Mouse (Mus musculus) heart, adult 9 months (tissue): ENCODE measurements at regions not wholly inside any gene's neighbourhood (a gene's known extent, or its start where the extent isn't known, plus 50 kb on each side); places are given as distances from the start of the nearest gene placed in this dataset.
A peak's percentile ranks its signal among the peaks of the same experiment; 100 is the strongest.

Experiments used
- DNase-seq, 2 experiments: peaks; one replicate each; pipeline ENCODE4 v3.0.0; 2022; ENCODE audit warnings: low spot score in 2 of 2

DNA sequence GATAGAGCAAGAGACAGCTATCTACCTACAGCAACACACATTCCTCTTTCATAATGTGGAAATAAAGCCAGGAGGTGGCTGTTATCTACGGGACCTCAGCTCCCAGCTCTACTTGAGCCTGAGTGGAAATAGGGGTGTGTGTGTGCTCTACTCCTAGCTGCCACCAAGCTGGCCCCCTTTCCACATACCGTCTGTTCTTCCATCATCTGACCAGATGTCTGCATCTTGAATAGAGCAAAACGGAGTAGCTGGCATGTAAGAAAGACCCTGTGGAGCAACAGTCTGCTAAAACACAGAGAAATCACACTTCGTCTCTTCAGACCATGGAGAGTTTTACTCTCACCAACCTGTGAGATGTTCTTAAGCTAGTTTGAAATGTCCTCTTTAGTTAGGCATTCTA is 454.9 kb downstream of the 1700129C05Rik start:
- no peak for DNase-seq

DNA sequence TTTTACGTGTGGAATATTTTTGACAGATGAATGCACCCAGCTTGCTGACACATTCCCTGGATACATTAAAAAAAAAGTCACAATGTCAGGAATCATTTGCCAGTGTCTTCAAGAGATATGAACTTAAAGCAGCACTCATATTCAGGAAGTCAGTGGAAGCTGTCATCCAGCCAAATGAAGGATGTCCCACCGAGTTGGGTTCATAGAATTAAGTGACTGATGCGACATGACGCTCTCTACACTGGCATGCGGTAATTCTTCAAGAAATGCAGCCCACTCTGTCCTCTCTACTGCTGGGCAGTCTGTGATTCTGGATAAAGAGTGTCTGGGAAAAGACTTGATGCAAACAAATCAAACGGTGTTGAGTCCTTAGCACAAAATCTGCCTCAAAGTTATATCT is 463.9 kb downstream of the 1700129C05Rik start:
- DNase-seq: no peak

GRCm38 (mm10) chr14:58678126-58678656 is 464.5 kb downstream of the 1700129C05Rik start:
- no peak for DNase-seq

GRCm38 (mm10) chr14:58675146-58675545 is 467.5 kb downstream of the 1700129C05Rik start:
- DNase-seq: no peak

DNA sequence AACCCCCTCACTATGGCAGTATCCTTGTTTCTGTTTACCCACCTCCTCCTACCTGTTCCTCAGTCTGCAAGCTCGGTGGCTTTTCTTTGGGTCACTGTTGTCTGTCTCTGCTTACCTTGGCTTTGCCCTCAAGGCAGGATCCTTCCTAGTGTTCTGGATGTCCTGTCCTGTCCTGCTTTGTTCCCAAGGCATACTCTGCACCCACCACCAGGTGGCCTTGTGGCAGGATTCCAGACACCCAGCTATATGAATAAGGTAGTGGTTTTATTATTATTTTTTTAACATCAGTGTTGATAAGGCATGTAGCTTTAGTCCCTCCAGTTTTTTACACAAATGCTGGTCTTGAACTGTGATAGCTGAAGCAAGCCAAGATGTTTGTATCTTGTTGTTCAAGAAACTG is 478.7 kb downstream of the 1700129C05Rik start:
- DNase-seq: no peak

GRCm38 (mm10) chr14:58662601-58663000 is 480.1 kb downstream of the 1700129C05Rik start:
- DNase-seq: no peak

DNA sequence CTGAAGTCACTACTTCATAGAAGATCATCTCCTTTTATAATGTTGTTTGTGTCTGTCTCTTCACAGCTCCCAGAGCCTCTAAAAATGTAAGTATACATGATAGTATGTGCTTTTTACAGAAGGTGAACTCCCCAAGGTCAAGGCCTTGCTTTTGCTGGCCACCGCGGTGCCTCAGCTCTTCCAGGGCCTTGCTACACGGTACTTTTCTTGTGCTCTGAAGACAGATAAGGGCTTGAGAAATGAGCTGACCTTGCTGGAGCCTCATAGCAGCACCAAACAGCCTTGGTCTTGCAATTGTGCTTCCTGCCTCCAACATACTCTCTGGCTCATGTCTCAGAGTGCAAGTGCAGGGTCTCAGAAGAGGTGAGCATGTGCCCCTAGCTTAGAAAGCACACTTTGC is 481.3 kb downstream of the 1700129C05Rik start:
- no peak for DNase-seq

- no peak for DNase-seq
Observed at GRCm38 (mm10) chr14:58657263-58657662, 485.4 kb downstream of the 1700129C05Rik start.

- DNase-seq: no peak
Observed at GRCm38 (mm10) chr14:58656935-58657238, 485.8 kb downstream of the 1700129C05Rik start.

DNA sequence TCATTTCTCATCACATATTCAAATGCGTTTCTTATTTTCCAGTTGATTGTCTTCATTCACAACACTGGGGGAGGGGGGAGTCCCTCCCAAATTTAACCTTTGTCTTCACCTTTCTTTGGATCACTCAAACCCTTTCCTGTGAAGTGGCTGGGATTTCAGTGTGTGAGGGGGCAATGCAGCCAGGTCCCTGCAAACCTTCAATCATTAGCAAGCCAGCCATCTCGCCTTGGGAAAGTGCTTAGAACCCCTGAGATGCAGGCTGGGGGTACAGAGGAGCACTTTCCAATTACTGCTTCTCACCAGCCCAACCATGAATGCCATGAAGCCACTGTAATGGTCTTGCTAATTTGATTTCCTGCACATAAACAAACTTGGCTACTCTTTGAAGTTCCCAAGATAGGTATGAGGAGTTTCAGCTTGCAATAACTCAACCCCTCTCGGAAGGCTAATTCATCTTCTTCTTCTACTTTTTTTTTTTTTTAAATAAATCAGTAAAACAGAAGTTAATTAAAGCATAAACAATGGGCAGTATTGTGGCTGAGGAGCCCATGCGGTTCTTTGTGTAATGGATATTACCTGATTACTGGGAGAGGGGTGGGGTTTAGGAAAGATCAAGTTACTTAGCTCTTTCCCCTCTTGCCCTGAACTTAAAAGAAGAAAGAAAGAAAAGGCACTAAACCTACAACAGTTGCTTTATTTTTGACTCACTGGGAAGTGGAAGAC is 486.3 kb downstream of the 1700129C05Rik start:
- no peak for DNase-seq

GRCm38 (mm10) chr14:58653026-58653425 is 489.7 kb downstream of the 1700129C05Rik start:
- DNase-seq: no peak

GRCm38 (mm10) chr14:58652004-58652403 is 490.7 kb downstream of the 1700129C05Rik start:
- DNase-seq: no peak

- DNase-seq: no peak
Observed at GRCm38 (mm10) chr14:58651210-58651609, 491.5 kb downstream of the 1700129C05Rik start.

DNA sequence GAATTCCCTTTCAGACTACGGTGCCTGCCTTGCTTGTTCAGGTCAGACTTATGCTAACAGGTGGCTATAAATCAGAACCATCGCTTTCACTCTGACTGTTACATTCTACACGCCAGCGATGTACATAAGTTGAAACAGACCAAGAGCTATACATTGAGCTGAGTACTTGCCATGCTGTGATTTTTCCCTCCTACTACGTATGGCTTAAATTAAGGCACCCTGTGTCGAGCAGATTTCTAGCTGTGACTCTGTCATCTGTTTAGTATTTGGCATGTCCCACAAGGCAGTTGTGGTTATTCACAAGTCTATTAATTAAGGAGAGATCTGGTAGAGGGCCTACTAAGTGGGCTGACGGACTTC is 504.4 kb downstream of the 1700129C05Rik start:
- no peak for DNase-seq

DNA sequence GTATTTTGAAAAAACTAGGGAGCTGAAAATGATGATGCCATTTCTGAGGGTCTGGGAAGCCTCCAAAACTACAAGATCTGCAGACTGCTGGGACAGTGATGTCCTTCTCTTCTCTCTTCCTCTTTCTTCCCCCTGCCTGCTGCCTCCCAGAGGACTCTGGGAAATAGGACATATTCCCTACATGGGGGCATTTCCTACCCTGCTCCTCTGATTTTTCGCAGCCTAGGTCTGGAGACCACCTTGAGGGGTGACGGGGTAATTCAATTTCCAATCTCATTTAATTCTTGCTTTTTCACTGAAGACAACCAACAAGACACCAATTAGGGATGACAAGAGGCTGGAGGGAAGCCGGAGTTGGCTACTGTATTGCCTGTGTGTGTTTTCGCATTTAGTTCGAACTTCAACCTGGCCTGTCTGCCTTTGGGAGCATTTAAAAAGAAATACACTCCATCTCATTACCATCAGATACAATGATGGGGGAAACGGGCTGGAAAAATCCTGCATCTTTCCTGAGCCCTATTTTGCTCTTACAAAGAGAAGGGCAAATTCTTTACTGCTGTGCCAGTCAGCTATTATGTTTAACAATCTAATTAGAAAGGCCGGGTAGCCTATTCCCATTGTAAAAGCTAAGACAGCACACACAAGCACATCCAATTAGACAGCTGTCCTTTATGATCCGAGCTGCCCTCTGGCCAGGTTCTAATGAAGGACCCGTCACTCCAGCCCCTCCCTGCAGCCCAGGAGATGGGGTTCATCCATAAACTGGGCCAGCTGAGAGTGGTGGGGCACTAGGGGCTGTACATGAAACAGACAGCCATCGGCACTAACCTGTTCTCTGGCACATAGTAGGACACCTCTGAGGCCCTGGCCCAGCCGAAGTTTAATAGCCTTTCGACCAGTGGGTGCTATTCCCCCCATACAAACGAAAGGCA is 505.0 kb downstream of the 1700129C05Rik start:
- no peak for DNase-seq

DNA sequence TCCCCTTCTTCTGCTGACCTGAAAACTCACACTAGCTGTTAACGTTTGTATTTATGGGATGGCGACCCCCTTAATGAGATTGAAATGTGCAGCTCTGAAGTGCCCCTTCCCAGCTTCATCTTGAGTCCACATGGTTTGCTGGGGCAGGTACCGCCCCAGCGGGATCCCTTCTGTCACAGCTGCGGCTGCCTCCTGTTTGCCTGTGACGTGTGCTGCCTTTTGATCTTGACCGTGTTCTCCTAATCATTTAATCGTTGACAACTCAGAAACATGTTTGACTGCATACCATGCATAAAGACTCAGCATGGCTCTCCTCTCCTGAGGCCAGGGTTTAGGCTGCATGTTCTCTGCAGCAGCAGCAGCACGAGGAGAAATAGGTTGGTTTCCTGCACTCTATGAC is 511.5 kb downstream of the 1700129C05Rik start:
- DNase-seq: no peak

DNA sequence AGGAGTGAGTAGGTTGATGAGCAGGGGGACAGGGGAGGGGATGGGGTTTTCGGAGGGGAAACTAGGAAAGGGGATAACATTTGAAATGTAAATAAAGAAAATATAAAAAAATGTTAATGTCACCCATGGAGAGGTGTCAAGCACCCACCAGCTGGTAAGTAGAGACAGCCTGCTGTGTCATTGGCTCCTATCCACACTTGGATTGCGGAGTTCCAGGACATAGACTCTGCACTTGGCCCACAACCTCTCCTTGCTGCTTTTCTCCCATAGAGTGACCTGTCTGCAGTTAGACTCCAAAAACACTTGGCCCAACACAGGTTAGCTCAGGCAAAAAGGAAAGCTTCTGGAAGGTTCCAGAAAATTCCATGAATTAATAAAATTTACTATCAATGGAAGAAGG is 514.4 kb downstream of the 1700129C05Rik start:
- no peak for DNase-seq

DNA sequence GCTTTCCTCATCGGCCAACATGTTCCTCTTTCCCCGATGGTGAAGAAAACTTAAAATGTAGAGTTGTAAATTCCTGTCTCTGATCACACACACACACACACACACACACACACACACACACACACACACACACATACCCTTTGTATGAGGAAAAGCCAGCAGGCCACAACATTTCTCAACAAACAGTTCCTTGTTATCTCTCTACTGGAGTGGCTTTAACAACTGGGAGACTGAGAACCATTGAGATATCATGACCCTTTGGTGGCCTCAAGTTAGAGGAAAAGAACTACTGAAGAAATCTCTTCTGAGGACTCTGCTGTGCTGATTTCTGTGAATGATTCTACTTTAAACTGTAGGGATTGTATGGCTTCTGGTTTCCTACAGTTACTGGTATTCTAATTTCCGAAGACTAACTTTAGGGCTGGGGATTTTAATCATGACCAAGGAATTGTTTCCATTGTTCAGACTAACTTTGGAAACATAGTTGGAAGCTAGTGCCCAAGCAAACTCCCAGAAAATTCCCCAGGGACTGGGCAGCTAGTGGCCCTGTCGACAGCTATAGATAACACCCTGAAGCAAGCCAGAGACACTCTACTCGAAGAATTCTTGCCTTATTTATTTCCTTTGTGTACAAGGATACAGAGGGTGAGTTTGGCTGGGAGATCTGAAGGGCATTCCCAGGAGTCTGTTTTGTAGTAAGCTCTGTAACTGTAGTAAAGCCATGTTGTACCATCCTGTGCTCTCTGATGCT is 516.0 kb downstream of the 1700129C05Rik start:
- peak; percentile 42 to 49 for DNase-seq

DNA sequence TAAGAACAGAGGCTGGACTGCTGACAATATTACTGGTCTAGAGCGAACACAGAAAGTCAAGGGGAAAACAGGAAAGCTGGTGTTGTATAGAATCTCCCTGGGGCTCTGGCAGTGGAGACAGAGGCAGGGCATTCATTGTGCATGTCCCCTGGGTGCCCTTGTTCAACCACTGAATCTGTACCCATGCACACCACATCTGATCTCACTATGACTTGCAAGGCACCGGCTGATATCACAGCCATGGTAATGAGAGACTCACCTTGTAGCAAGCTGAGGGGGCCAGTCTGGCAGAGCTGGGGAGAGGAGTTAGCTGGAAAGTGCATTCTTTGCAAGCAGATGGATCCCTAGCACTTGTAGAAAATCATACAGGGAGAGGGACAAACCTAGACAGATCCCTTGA is 522.5 kb downstream of the 1700129C05Rik start:
- DNase-seq: no peak

GRCm38 (mm10) chr14:58617656-58618055 is 525.0 kb downstream of the 1700129C05Rik start:
- DNase-seq: no peak

DNA sequence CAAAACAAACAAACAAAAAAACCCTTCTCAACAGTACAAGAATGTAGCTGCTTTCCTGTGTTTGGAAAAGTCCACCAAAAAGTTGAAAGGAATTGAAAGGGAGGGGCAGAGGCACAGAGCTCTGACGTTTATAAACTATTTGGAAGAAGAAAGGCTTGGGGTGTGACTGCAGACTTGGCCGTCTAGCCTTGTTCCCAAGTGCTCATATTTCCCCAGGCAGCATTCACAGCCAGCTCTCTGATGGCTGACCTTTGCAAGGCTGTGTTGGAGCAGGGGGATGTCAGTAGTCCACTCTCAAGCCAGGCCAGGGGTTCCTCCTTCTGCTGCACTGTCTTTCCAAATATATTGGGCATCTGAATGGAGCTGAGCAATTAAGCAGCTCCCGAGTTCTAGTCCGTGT is 534.5 kb downstream of the 1700129C05Rik start:
- peak; percentile 15 to 32 for DNase-seq

- DNase-seq: peak; percentile 10 to 18
Observed at GRCm38 (mm10) chr14:58607734-58608133, 535.0 kb downstream of the 1700129C05Rik start.
